Mouse (Mus musculus) liver, adult 2 months (tissue): ENCODE results near the gene Nav2.

Source experiments
- CTCF ChIP-seq: fragments of 200-500 bp; IDR thresholded peaks from 2 replicates; pipeline ENCODE4 v1.5.1; 2011; ENCODE audit warnings: low read depth, low read length, control low read depth
- POLR2A ChIP-seq: fragments of 200-500 bp; IDR thresholded peaks from 2 replicates; pipeline ENCODE4 v1.6.1; 2011; ENCODE audit warnings: low read length, control low read depth; ENCODE audit not compliant: insufficient read depth; ENCODE audit errors: extremely low read depth

GRCm38 (mm10) chr7:48881971-48882609 is 26.4 kb upstream of the Nav2 start:
- TF ChIP-seq POLR2A (0 out of 2 replicates have a peak, but pooled peaks have one; percentile 5), CTCF (no peak)
